Mouse (Mus musculus) midbrain, embryonic 16.5 days (tissue): ENCODE measurements around the gene Podxl2. TPM values are rescaled to one million over a fixed set of nuclear protein-coding genes. Genes with fewer than 3 reads are reported as not detected.

Experiments used
- ATAC-seq: fragments of 200-750 bp; cut with Nextera tagmentation; 2 replicates; pipeline ENCODE4 v1.8.0; 2017; ENCODE audit warnings: moderate TSS enrichment
- H3K27ac ChIP-seq: fragments of 300-500 bp; sonication (generic); 2 replicates; pipeline ENCODE4 v1.5.1; 2014; ENCODE audit warnings: mild to moderate bottlenecking, low read length, mixed read lengths
- H3K27me3 ChIP-seq: fragments of 300-500 bp; sonication (generic); 2 replicates; pipeline ENCODE4 v1.6.1; 2014; ENCODE audit warnings: low read depth, low read length, mixed read lengths; ENCODE audit not compliant: control insufficient read depth, insufficient read depth
- H3K36me3 ChIP-seq: fragments of 300-500 bp; sonication (generic); 2 replicates; pipeline ENCODE4 v1.6.1; 2014; ENCODE audit warnings: mild to moderate bottlenecking, low read length, moderate library complexity, mixed read lengths; ENCODE audit not compliant: control insufficient read depth, insufficient read depth
- H3K4me1 ChIP-seq: fragments of 300-500 bp; sonication (generic); 2 replicates; pipeline ENCODE4 v1.6.1; 2014; ENCODE audit warnings: mild to moderate bottlenecking, low read length, mixed read lengths; ENCODE audit not compliant: control insufficient read depth, insufficient read depth
- H3K4me2 ChIP-seq: fragments of 300-500 bp; sonication (generic); 2 replicates; pipeline ENCODE4 v1.6.1; 2014; ENCODE audit warnings: mild to moderate bottlenecking, low read length, mixed read lengths
- H3K4me3 ChIP-seq: fragments of 300-500 bp; sonication (generic); 2 replicates; pipeline ENCODE4 v1.5.1; 2014; ENCODE audit warnings: low read depth, mild to moderate bottlenecking, low read length, moderate library complexity, mixed read lengths
- H3K9ac ChIP-seq: fragments of 300-500 bp; sonication (generic); 2 replicates; pipeline ENCODE4 v1.6.1; 2014; ENCODE audit warnings: low read depth, low read length, mixed read lengths
- H3K9me3 ChIP-seq: fragments of 300-500 bp; sonication (generic); replicated peaks from 2 replicates; pipeline ENCODE4 v1.6.1; 2014; ENCODE audit warnings: mild to moderate bottlenecking, low read length, mixed read lengths; ENCODE audit not compliant: control insufficient read depth, poor library complexity, severe bottlenecking
- WGBS: fragments of 180-500 bp; shearing (Covaris S2); extraction: QIAGEN DNeasy Blood & Tissue Kit; methylation state at CpG from one replicate; pipeline ENCODE4 v1.1.7; 2014; 5-methylcytosine and 5-hydroxymethylcytosine counted together
- polyA plus RNA-seq: library from polyadenylated mRNA; unstranded; fragments of >200 nt; fragmentation: Nextera tagmentation; extraction: Ambion mirVana; gene quantifications from 2 replicates; pipeline ENCODE4 v1.2.1, GENCODE M21; 2015

Podxl2 gene
- polyA plus RNA-seq, 1 experiment from 2014 or later: 671 TPM

DNA sequence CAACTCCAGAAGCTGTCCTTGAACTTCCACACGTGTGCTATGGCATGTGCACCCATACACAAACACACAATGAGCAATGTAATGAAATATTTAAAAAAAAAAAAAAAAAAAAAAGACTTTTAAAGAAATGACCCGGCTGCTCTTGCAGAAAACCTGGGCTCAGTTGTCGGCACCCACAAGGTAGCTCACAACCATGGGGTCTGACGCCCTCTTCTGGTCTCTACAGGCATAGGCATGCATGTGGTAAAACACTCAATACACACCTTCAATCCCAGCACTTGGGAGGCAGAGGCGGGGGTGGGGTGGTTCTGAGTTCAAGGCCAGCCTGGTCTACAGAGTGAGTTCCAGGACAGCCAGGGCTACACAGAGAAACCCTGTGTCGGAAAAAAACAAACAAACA is 21.1 kb upstream of the Podxl2 start:
- Histone ChIP-seq H3K27me3 (no peaks in the 10 kb centered on the region), H3K9ac (no peak overlapping the region), H3K27ac (no peak overlapping the region), H3K36me3 (0 out of 2 replicates have a peak, but pooled peaks cover 2% of the 10 kb centered on the region), H3K4me3 (no peak overlapping the region), H3K4me1 (peaks cover 5% of the 10 kb centered on the region), H3K9me3 (no peaks in the 10 kb centered on the region), H3K4me2 (no peak overlapping the region)
- 86% methylated on average over 6 of the region's 6 CpGs for WGBS
- ATAC-seq: no peak

DNA sequence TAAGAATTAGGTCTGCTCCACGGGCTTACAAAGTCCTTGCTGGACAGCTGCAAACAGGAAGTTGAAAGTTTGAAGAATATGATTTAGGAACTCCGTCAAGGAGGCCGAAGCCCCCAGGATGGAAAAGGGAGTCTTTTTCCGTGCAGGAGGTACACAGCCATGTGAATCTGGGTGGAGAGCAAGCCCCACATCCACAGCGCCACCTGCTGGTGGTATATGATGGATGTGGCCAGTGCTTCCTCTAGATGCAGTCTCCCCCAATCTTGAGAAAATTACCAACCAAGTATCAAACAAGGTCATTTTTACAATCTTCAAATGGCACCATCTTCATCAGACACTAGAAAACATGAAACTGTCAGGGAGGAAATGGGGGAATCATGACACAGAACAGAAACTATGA is 18.7 kb upstream of the Podxl2 start:
- WGBS: 60% methylated on average over 5 of the region's 5 CpGs
- no peaks in the 10 kb centered on the region for H3K27me3 ChIP-seq
- peaks cover 4% of the 10 kb centered on the region for H3K4me1 ChIP-seq
- H3K27ac ChIP-seq: no peak overlapping the region
- ATAC-seq: no peak
- peaks cover 13% of the 10 kb centered on the region for H3K36me3 ChIP-seq
- no peak overlapping the region for H3K4me2 ChIP-seq
- H3K9ac ChIP-seq: no peak overlapping the region
- no peak overlapping the region for H3K4me3 ChIP-seq
- H3K9me3 ChIP-seq: no peaks in the 10 kb centered on the region

DNA sequence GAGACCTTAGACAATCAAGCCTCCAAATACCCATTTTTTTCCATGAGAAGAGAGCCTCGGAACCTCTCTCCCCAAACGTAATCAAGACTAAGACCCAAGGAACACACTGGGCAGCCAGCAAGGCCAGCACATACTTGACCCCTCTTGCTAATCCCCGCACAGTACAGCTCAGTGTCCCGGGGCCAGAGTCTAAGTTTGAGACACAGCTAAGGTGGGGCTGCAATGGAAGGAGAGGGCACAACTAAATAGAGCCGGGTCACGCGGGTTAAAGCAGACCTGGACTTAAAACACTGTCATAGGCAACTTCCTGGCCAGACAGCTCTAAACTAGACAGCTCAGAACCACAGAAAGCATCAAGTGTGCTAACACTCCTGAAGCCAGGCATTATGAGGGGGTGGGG is 16.0 kb upstream of the Podxl2 start:
- Histone ChIP-seq H3K4me2 (no peak overlapping the region), H3K4me1 (no peaks in the 10 kb centered on the region), H3K27ac (no peak overlapping the region), H3K4me3 (no peak overlapping the region), H3K9ac (no peak overlapping the region), H3K27me3 (no peaks in the 10 kb centered on the region), H3K36me3 (peaks cover 14% of the 10 kb centered on the region), H3K9me3 (no peaks in the 10 kb centered on the region)
- no peak for ATAC-seq
- WGBS: 80% methylated on average over 7 of the region's 7 CpGs

DNA sequence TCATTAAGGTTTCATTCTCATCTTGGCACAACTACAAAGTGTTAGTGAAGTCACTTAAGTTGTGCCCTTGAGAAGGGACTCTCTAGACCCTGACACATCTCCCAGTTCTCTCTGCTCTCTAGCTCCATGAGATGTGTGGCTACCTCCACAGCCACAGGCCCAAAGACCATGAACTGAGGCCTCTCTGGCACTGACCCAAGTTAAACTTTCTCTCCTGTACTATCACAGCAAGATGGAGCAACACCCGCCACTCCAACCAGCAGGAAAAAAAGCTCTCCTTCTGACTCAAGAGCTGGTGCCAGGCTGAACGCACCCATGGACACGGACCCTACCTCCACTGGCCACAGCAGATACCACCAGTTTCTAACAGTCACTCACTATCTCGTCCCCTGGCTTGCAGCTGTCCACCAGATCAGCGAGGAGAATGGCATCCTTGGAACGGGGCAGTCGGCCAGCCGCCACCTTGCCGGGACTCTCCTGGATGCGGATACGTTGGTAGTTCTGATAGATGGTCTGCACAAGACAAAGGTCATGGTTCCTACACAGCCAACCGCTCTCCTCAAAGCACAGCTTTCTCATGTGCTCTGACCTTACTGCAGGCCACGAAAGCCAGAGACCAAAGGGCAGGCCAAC is 14.7 kb upstream of the Podxl2 start:
- Histone ChIP-seq H3K4me1 (no peaks in the 10 kb centered on the region), H3K36me3 (peaks cover 14% of the 10 kb centered on the region), H3K9me3 (no peaks in the 10 kb centered on the region), H3K9ac (no peak overlapping the region), H3K27me3 (no peaks in the 10 kb centered on the region), H3K27ac (no peak overlapping the region), H3K4me2 (no peak overlapping the region), H3K4me3 (no peak overlapping the region)
- ATAC-seq: no peak
- WGBS: 90% methylated on average over 13 of the region's 13 CpGs

DNA sequence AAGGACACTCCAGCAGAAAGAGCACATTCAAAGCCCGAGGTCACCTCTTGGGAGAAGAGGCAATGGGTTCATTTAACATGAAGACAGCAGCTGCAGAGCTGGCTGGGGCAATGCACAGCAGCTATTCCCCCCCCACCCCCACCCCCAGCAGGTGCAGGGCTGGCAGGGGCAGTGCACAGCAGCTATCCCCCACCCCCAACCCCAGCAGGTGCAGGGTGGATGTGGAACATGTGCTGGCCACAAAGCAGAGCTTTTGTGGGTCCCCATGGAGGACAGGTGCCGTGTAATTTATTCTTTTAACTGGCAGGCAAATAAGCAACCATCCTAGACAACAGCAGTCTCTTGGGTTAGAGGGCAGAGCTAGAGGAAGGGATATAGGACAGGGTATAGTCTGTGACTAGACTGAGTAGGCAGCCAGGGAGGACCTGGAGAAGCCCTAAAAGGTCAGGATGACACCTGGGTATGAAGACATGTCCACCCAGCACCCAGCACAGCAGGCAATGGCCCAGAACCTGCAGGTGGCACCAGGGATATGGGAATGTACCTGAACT is 11.6 kb upstream of the Podxl2 start:
- Histone ChIP-seq H3K4me3 (no peak overlapping the region), H3K9me3 (no peaks in the 10 kb centered on the region), H3K9ac (no peak overlapping the region), H3K4me1 (no peaks in the 10 kb centered on the region), H3K36me3 (peaks cover 14% of the 10 kb centered on the region), H3K27ac (no peak overlapping the region), H3K4me2 (no peak overlapping the region), H3K27me3 (no peaks in the 10 kb centered on the region)
- no peak for ATAC-seq
- 29% methylated on average over 2 of the region's 2 CpGs for WGBS

DNA sequence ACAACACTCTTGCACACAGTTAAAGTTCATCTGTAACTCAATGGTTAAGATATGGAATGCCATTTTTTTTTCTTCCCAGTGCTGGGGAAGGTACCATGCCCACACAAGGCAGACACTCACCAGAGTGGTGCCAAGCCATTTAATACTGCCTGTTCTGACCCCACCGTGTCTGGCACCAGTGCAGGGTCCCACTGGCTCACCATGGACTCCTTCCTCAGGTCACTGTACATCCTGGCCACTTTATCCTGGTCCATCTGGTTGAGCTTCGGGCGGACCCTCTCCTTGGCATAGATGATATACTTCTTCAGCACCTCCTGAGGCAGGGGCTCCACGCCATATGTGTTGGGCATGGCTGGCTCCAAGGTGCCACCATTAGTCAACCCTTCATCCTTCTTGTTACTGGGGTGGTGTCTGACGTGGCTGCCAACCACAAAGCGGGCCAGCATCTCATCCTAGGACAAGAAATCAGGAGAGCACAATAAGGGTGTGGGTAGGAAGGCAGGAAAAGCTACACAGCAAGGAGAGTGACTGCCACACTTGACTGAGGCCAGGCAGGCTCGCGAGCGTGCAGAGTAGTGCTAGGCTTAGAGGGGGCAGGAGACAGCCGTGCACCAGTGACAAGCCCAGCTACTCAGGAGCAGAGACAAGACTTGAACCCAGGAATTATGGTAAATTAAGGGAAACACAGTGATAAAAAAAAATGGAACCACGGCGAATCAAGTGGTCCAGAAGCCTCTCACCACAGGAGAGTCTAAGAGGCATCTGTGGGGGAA is 11.0 kb upstream of the Podxl2 start:
- Histone ChIP-seq H3K4me2 (no peak overlapping the region), H3K36me3 (peaks cover 12% of the 10 kb centered on the region), H3K9ac (no peak overlapping the region), H3K4me1 (no peaks in the 10 kb centered on the region), H3K27ac (no peak overlapping the region), H3K4me3 (no peak overlapping the region), H3K9me3 (no peaks in the 10 kb centered on the region), H3K27me3 (no peaks in the 10 kb centered on the region)
- 85% methylated on average over 12 of the region's 12 CpGs for WGBS
- ATAC-seq: no peak

DNA sequence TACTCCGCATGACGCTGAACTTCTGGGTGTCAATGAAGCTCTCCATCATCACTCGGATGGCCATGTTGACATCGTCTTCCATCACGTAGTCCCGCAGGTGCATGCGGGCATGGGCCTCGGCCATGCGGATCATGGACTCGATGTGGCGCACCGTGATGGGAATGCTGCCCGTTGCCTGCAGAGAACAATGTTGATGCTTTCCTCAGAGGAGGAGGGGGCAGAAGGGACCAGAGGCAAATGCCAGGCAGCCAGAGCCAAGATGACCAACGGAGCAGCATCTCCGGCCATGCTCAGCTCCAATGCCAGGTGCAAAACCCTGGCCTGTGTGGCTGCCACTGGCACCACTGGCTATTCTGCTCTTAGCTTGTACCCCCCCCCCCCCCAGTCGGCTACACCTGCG is 9.8 kb upstream of the Podxl2 start:
- no peak for ATAC-seq
- H3K4me2 ChIP-seq: no peak overlapping the region
- H3K36me3 ChIP-seq: peaks cover 9% of the 10 kb centered on the region
- H3K9me3 ChIP-seq: no peaks in the 10 kb centered on the region
- H3K4me1 ChIP-seq: no peaks in the 10 kb centered on the region
- H3K27ac ChIP-seq: no peak overlapping the region
- no peak overlapping the region for H3K9ac ChIP-seq
- 97% methylated on average over 17 of the region's 17 CpGs for WGBS
- H3K4me3 ChIP-seq: no peak overlapping the region
- no peaks in the 10 kb centered on the region for H3K27me3 ChIP-seq

DNA sequence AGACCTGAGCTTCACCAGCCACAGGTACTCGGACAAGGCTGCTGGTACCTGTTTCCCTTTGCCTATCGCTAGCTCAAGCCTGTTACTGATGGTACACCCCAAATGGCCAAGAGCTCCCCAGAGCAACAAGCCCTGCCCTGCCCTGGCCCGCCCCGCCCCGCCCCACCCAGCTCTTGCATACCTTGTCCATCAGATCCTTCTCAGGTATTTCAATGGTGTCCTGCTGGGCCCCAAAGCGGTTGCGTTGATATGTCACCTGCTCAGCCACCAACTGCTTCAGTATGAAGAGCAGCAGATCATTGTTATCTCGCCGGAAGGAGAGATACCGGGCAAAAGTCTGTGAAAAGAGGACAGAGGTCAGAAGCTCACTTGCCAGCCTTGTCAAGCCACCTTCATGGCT is 9.4 kb upstream of the Podxl2 start:
- no peak for ATAC-seq
- no peaks in the 10 kb centered on the region for H3K4me1 ChIP-seq
- over 99% methylated on average over 10 of the region's 10 CpGs for WGBS

DNA sequence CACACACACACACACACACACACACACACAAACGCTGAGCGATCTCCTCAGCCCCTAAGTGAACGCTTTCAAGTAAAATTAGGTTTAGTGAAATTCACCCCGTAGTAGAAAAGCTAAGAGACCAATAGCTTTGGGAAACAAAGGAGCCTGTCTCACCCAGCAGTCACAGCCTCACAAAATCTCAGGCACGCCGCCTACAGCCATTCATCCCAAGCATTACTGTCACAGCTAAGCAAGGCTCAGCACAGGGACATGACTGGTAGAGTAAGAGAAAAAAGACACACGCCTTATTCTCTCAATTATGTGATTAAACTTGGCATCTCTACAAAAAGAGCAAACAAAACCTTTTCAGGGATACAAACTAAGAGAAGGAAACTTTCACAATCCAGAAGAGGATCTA is 6.5 kb upstream of the Podxl2 start:
- no peaks in the 10 kb centered on the region for H3K36me3 ChIP-seq
- H3K27ac ChIP-seq: no peak overlapping the region
- H3K4me3 ChIP-seq: no peak overlapping the region
- no peak overlapping the region for H3K4me2 ChIP-seq
- no peaks in the 10 kb centered on the region for H3K9me3 ChIP-seq
- H3K4me1 ChIP-seq: no peaks in the 10 kb centered on the region
- 44% methylated on average over 7 of the region's 7 CpGs for WGBS
- H3K9ac ChIP-seq: no peak overlapping the region
- ATAC-seq: no peak
- H3K27me3 ChIP-seq: no peaks in the 10 kb centered on the region

More for the DNA sequence above, 9.4 kb upstream of the Podxl2 start:
- H3K9ac ChIP-seq: no peak overlapping the region
- H3K27ac ChIP-seq: no peak overlapping the region
- H3K36me3 ChIP-seq: peaks cover 4% of the 10 kb centered on the region
- H3K4me2 ChIP-seq: no peak overlapping the region
- no peaks in the 10 kb centered on the region for H3K9me3 ChIP-seq
- no peak overlapping the region for H3K4me3 ChIP-seq
- H3K27me3 ChIP-seq: no peaks in the 10 kb centered on the region
